Mouse (Mus musculus) adrenal gland (tissue): ENCODE data around the gene Pan3.

Experiments used
- intact Hi-C: fragments of 180-260 bp; cut with DNase I; formaldehyde crosslinking; loops from one replicate; pipeline ENCODE4 v1.15.1; 2025

Gene Pan3

GRCm38 (mm10) chr5:147430361-147430935 is 487 bp downstream of the Pan3 start:
- intact Hi-C loops, result loop anchor here (10.0 kb wide), 1 partner anchor 104 kb away; no protein-coding TSS in a partner anchor

GRCm38 (mm10) chr5:147430936-147431839 is 1.2 kb downstream of the Pan3 start:
- intact Hi-C loops, result loop anchor here (10.0 kb wide), 1 partner anchor 104 kb away; no protein-coding TSS in a partner anchor

- intact Hi-C loops, result loop anchor here (10.0 kb wide), 1 partner anchor 102 kb away; no protein-coding TSS in a partner anchor
Measured at GRCm38 (mm10) chr5:147432927-147433326, 3.0 kb downstream of the Pan3 start.

GRCm38 (mm10) chr5:147435224-147435623 is 5.3 kb downstream of the Pan3 start:
- intact Hi-C loops, result loop anchor here (10.0 kb wide), 1 partner anchor 100 kb away; no protein-coding TSS in a partner anchor

GRCm38 (mm10) chr5:147435751-147436150 is 5.8 kb downstream of the Pan3 start:
- intact Hi-C loops, result loop anchor here (10.0 kb wide), 1 partner anchor 99 kb away; no protein-coding TSS in a partner anchor

GRCm38 (mm10) chr5:147436491-147436890 is 6.5 kb downstream of the Pan3 start:
- intact Hi-C loops, result loop anchor here (10.0 kb wide), 1 partner anchor 98 kb away; no protein-coding TSS in a partner anchor

- intact Hi-C loops, result no loop called here
Measured at GRCm38 (mm10) chr5:147440996-147441507, 11.1 kb downstream of the Pan3 start.

GRCm38 (mm10) chr5:147441979-147442378 is 12.0 kb downstream of the Pan3 start:
- intact Hi-C loops, result no loop called here

- intact Hi-C loops, result no loop called here
Measured at GRCm38 (mm10) chr5:147442741-147443140, 12.8 kb downstream of the Pan3 start.

- intact Hi-C loops, result no loop called here
Measured at GRCm38 (mm10) chr5:147444298-147444697, 14.3 kb downstream of the Pan3 start.

GRCm38 (mm10) chr5:147444757-147445156 is 14.8 kb downstream of the Pan3 start:
- intact Hi-C loops, result no loop called here

GRCm38 (mm10) chr5:147445252-147445651 is 15.3 kb downstream of the Pan3 start:
- intact Hi-C loops, result no loop called here

- intact Hi-C loops, result no loop called here
Measured at GRCm38 (mm10) chr5:147448526-147448925, 18.6 kb downstream of the Pan3 start.

GRCm38 (mm10) chr5:147448933-147449332 is 19.0 kb downstream of the Pan3 start:
- intact Hi-C loops, result no loop called here

GRCm38 (mm10) chr5:147456491-147456890 is 26.5 kb downstream of the Pan3 start:
- intact Hi-C loops, result no loop called here

- intact Hi-C loops, result no loop called here
Measured at GRCm38 (mm10) chr5:147459821-147460567, 30.0 kb downstream of the Pan3 start.

GRCm38 (mm10) chr5:147463251-147463650 is 33.3 kb downstream of the Pan3 start:
- intact Hi-C loops, result no loop called here

- intact Hi-C loops, result no loop called here
Measured at GRCm38 (mm10) chr5:147466361-147466760, 36.4 kb downstream of the Pan3 start.

GRCm38 (mm10) chr5:147471163-147471562 is 41.2 kb downstream of the Pan3 start:
- intact Hi-C loops, result no loop called here

- intact Hi-C loops, result no loop called here
Measured at GRCm38 (mm10) chr5:147473071-147473470, 43.1 kb downstream of the Pan3 start.

GRCm38 (mm10) chr5:147473856-147474255 is 43.9 kb downstream of the Pan3 start:
- intact Hi-C loops, result no loop called here
